Mouse (Mus musculus): Measurements from ENCODE around the gene Gm20388.

- TF ChIP-seq POLR2A (IDR thresholded peaks at IDR 0.05; ENCODE audit: borderline replicate concordance, control insufficient read depth, low read depth, low read length) (no peak), CTCF (IDR thresholded peaks at IDR 0.05; ENCODE audit: control insufficient read depth, insufficient read depth, low read length) (no peak)
Measured at GRCm38 (mm10) chr8:122038076-122038475, 2127.4 kb downstream of the Gm20388 start.

Measured in bone marrow, adult 2 months (tissue).